Mouse (Mus musculus) ES-E14 (cell line): ENCODE measurements around the gene Slc4a1.

Experiments
- CHD2 ChIP-seq: IDR thresholded peaks from 2 replicates; pipeline ENCODE4 v1.6.1; 2014; ENCODE audit warnings: mild to moderate bottlenecking, low read depth, low read length, inconsistent platforms
- HCFC1 ChIP-seq: IDR thresholded peaks from 2 replicates; pipeline ENCODE4 v1.6.1; 2012; ENCODE audit warnings: low read length, inconsistent platforms, borderline replicate concordance; ENCODE audit not compliant: insufficient read depth
- ZNF384 ChIP-seq: IDR thresholded peaks from 2 replicates; pipeline ENCODE4 v1.6.1; 2012; ENCODE audit warnings: low read depth, low read length, inconsistent platforms

- no peak for TF ChIP-seq CHD2
- no peak for TF ChIP-seq HCFC1
- TF ChIP-seq ZNF384 = peak; percentile 96
These were observed 32.0 kb downstream of the Slc4a1 start for GRCm38 (mm10) chr11:102334010-102334409.
